Mouse (Mus musculus) kidney, embryonic 14.5 days (tissue): ENCODE data around the gene Slc2a10. TPM values are rescaled to one million over a fixed set of nuclear protein-coding genes. Genes with fewer than 3 reads are reported as not detected.

Experiments used
- ATAC-seq: fragments of 200-750 bp; cut with Nextera tagmentation; 2 replicates; pipeline ENCODE4 v1.8.0; 2017; ENCODE audit warnings: moderate number of reproducible peaks, mild to moderate bottlenecking, moderate TSS enrichment, moderate library complexity; ENCODE audit not compliant: low FRiP score, low TSS enrichment
- H3K27ac ChIP-seq: fragments of 300-500 bp; sonication (generic); 2 replicates; pipeline ENCODE4 v1.5.1; 2014; ENCODE audit warnings: low read depth, mild to moderate bottlenecking, low read length, moderate library complexity, mixed read lengths
- H3K27me3 ChIP-seq: fragments of 300-500 bp; sonication (generic); 2 replicates; pipeline ENCODE4 v1.6.1; 2014; ENCODE audit warnings: mild to moderate bottlenecking, low read length; ENCODE audit not compliant: control insufficient read depth, insufficient read depth
- H3K36me3 ChIP-seq: fragments of 300-500 bp; sonication (generic); 2 replicates; pipeline ENCODE4 v1.6.1; 2014; ENCODE audit warnings: low read length, mixed read lengths; ENCODE audit not compliant: control insufficient read depth, insufficient read depth
- H3K4me1 ChIP-seq: fragments of 300-500 bp; sonication (generic); 2 replicates; pipeline ENCODE4 v1.6.1; 2014; ENCODE audit warnings: low read length, mixed read lengths; ENCODE audit not compliant: control insufficient read depth, insufficient read depth
- H3K4me2 ChIP-seq: fragments of 300-500 bp; sonication (generic); replicated peaks from 2 replicates; pipeline ENCODE4 v1.6.1; 2014; ENCODE audit warnings: low read depth, mild to moderate bottlenecking, low read length
- H3K4me3 ChIP-seq: fragments of 300-500 bp; sonication (generic); 2 replicates; pipeline ENCODE4 v1.5.1; 2014; ENCODE audit warnings: mild to moderate bottlenecking, low read length
- H3K9ac ChIP-seq: fragments of 300-500 bp; sonication (generic); 2 replicates; pipeline ENCODE4 v1.6.1; 2014; ENCODE audit warnings: low read depth, mild to moderate bottlenecking, low read length, moderate library complexity
- H3K9me3 ChIP-seq: fragments of 300-500 bp; sonication (generic); 2 replicates; pipeline ENCODE4 v1.6.1; 2016; ENCODE audit warnings: low read length; ENCODE audit not compliant: control insufficient read depth
- WGBS: fragments of 180-500 bp; shearing (Covaris S2); extraction: QIAGEN DNeasy Blood & Tissue Kit; methylation state at CpG from one replicate; pipeline ENCODE4 v1.1.7; 2014; 5-methylcytosine and 5-hydroxymethylcytosine counted together
- polyA plus RNA-seq: library from polyadenylated mRNA; unstranded; fragments of >200 nt; fragmentation: Nextera tagmentation; extraction: Ambion mirVana; gene quantifications from 2 replicates; pipeline ENCODE4 v1.2.1, GENCODE M21; 2014

Gene Slc2a10
- 3.0 and 6.9 TPM in 2 replicates for polyA plus RNA-seq

DNA sequence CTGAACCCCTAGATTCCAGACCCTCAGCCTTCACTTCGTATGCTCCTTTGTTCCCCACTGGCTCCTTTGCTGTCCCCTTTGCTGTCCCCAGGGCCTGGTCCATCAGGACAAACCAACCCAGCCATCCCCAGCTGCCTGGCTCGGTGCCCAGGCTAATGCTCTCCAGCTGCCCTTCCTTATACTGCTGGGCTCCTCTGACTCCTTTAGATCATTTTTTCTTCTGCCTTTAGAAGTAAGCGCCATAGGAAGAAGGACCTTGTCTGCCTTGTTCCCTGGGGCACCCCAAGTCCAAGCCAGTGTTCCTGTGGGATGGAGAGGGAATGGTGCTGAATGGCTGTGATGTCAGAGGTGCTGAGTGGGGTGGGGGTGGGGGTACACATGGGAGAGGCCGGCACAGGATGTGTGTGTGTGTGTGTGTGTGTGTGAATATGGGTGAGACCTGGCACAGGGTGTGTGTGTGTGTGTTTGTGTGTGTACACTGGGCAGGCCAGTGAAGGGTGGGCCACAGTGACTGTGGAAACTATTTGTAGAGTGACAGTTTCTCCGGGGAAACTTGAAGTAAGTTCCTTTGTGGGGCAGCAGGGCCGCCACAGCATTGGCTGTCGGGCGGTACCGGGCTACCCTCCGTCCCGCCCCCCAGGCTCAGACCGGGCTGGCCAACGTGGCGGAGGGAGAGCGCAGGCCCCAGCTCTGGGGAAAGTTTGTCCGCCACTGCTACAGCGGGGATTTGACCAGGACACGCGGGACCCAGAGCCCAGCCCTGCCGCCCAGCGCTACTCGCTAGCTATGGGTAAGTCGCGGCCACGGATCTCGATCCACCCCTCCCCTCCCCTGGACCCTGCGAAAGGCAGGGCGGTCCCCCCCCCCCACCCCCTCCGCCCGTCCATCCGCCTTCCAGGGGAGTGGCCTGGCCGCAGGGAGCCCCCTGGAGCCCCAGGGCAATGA is at the start of gene Slc2a10:
TSS of gene Slc2a10 (plus strand) at position 529 of the 945 bp plus-strand sequence.
- peak; percentile 80 for ATAC-seq
- no peaks in the 10 kb centered on the region for H3K9me3 ChIP-seq
- H3K4me1 ChIP-seq = no peaks in the 10 kb centered on the region
- WGBS = 6% methylated on average over 29 of the region's 32 CpGs
- peak within 1 kb of the TSS; percentile 46 for H3K4me3 ChIP-seq
- H3K9ac ChIP-seq = peak within 1 kb of the TSS; percentile 64
- H3K27me3 ChIP-seq = no peaks in the 10 kb centered on the region
- no peaks in the 10 kb centered on the region for H3K36me3 ChIP-seq
- peak within 1 kb of the TSS; percentile 79 for H3K4me2 ChIP-seq
- 0 out of 2 replicates have a peak within 1 kb of the TSS, but pooled peaks have one; percentile 13 for H3K27ac ChIP-seq

DNA sequence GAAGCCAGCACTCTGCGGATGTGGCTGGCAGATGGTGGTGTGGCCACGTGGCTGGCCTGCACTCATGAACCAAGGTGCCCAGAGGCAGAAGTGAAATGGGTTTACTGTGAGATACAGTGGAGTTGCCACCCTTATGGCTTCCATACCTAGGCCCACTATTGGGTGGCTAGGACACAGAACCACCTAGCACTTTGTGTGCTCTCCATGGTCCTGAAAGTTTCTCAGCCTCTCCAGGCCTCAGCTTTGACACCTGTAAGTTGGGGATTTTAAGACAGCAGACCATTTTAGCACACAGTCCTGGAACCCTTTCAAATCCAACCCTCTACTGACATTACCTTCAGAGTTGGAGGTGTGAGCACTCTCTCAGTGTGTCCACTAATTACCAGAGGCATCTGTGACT is 46.9 kb upstream of the Slc2a10 start:
- ATAC-seq = no peak
- Histone ChIP-seq H3K4me2 (no peak overlapping the region), H3K4me3 (no peak overlapping the region), H3K9me3 (no peaks in the 10 kb centered on the region), H3K9ac (no peak overlapping the region), H3K27ac (no peak overlapping the region), H3K36me3 (no peaks in the 10 kb centered on the region), H3K4me1 (no peaks in the 10 kb centered on the region), H3K27me3 (no peaks in the 10 kb centered on the region)
- 53% methylated on average over 2 of the region's 2 CpGs for WGBS

DNA sequence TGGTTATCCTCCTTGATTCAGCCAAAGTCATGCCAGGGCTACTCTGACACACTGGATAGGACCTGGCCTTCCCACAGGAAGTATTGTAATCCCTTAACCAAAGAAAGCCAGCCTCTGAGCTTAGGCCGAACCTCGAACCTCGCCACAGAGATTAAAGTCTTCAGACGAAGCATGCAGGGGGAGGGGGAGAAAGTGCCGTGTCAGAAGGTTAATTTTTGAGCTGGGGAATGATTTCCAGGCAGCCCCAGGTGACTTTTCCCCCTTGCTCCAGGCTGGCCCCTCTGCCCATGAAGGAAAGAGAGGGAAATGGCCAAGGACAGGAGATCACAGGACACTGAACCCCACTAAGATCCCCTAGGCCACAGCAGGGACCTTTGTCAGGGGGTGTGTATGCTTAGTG is 45.4 kb upstream of the Slc2a10 start:
- no peak for ATAC-seq
- H3K36me3 ChIP-seq = no peaks in the 10 kb centered on the region
- 73% methylated on average over 5 of the region's 5 CpGs for WGBS
- no peaks in the 10 kb centered on the region for H3K27me3 ChIP-seq
- H3K9me3 ChIP-seq = no peaks in the 10 kb centered on the region
- H3K4me2 ChIP-seq = no peak overlapping the region
- H3K9ac ChIP-seq = no peak overlapping the region
- H3K4me3 ChIP-seq = no peak overlapping the region
- H3K4me1 ChIP-seq = no peaks in the 10 kb centered on the region
- H3K27ac ChIP-seq = no peak overlapping the region

DNA sequence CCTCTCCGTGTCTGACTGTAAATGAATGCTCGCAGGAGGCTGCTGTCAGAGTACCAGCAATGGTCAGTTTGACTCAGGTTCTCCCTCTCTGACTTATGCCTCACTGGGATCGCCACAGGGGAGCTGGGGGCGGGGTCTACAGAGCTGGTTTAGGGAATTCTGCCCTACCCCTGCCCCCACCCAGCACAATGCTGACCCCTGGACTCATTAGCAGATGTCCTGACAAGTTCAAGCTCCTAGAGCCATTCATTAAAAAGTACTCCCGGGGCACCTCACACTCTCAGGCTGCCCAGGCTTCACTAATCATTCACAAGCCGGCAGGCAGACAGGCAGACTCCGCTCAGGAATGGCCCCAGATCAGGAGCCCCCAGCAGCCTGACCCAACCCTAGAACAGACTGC is 43.9 kb upstream of the Slc2a10 start:
- WGBS = 20% methylated on average over 7 of the region's 7 CpGs
- Histone ChIP-seq H3K4me1 (no peaks in the 10 kb centered on the region), H3K27me3 (no peaks in the 10 kb centered on the region), H3K4me3 (no peak overlapping the region), H3K27ac (no peak overlapping the region), H3K4me2 (no peak overlapping the region), H3K36me3 (no peaks in the 10 kb centered on the region), H3K9me3 (no peaks in the 10 kb centered on the region), H3K9ac (no peak overlapping the region)
- no peak; the same call in 1 of the 2 replicates for ATAC-seq

DNA sequence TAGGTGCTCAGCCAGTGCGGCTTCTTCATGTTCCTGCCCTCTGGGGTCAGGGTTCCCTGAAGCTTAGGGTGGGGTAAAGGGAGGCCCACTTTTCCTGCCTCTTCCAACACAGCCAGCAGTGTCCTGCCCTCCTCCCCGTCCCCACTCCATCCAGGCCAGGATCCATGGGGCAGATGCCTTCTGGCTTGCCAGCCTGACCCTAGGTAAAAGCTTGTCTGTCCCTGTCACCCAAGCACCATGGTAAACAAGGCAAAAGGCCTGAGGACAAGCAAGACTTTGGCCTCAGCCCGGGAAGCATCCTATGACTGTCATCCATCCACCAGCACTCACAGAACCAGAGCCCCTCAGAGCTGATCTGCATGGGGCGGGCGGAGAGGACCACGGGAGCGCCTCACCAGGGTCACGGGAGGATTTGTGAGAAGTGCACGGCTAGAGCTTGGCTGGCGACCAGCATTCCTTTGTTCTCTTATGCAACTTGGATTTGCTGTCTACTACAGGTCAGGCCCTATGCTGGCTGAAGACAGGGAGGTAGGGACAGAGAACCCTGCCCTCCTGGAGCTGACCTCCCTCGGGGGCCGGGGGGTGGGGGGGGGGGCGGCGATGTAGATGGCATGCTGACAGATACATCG is 35.6 kb upstream of the Slc2a10 start:
- H3K27ac ChIP-seq = no peak overlapping the region
- H3K27me3 ChIP-seq = peaks cover 17% of the 10 kb centered on the region
- H3K9me3 ChIP-seq = no peaks in the 10 kb centered on the region
- WGBS = 56% methylated on average over 15 of the region's 15 CpGs
- H3K4me1 ChIP-seq = 0 out of 2 replicates have a peak, but pooled peaks cover under 1% of the 10 kb centered on the region
- no peak overlapping the region for H3K4me2 ChIP-seq
- H3K36me3 ChIP-seq = no peaks in the 10 kb centered on the region
- H3K4me3 ChIP-seq = no peak overlapping the region
- no peak overlapping the region for H3K9ac ChIP-seq
- ATAC-seq = no peak; the same call in 1 of the 2 replicates

DNA sequence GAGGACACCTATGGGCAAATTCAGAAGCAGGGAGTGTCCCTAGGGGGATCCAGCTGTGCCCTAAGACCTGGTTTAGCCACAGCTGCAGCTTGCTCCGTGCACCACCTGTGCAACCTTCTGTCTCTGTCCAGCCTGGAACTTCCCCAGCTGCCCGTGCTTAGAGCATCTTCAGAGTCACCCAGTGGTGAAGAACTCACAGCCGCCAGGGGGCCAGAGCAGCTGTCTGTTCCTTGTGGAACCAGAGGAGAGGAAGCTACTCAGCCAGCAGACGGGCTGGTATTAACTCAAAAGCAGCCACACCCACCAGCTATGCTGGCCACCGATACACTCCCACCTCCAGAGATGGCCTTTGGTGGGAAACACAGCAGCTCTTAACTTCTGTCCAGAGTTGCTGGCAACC is 33.4 kb upstream of the Slc2a10 start:
- H3K4me3 ChIP-seq = no peak overlapping the region
- H3K9ac ChIP-seq = no peak overlapping the region
- WGBS = 17% methylated on average over 5 of the region's 5 CpGs

DNA sequence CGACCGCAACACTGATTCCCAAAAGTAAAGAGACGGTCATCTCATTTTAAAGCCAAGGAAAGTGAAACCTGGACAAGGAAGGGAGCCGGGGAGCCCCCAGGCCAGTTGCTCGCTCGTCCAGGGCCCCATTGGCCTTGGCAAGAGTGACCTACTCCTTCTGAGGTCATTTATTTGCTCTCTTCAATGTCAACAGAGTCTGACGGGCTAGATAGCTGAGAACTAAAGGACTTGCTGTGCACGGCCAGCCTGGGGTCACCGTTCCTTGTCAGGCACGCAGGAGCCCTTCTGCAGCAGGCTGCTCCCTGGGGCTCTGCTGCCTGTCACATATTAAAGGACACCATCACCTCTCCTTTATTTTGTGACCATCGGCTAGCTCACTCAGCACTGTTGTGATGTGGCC is 31.6 kb upstream of the Slc2a10 start:
- Histone ChIP-seq H3K36me3 (no peaks in the 10 kb centered on the region), H3K4me2 (no peak overlapping the region), H3K27me3 (peaks cover 23% of the 10 kb centered on the region), H3K9me3 (no peaks in the 10 kb centered on the region), H3K4me3 (no peak overlapping the region), H3K27ac (no peak overlapping the region), H3K9ac (no peak overlapping the region), H3K4me1 (0 out of 2 replicates have a peak, but pooled peaks cover 5% of the 10 kb centered on the region)
- WGBS = 66% methylated on average over 11 of the region's 11 CpGs
- no peak for ATAC-seq

More for the DNA sequence above, 33.4 kb upstream of the Slc2a10 start:
- Histone ChIP-seq H3K27ac (no peak overlapping the region), H3K36me3 (no peaks in the 10 kb centered on the region), H3K4me2 (no peak overlapping the region), H3K4me1 (0 out of 2 replicates have a peak, but pooled peaks cover 5% of the 10 kb centered on the region), H3K27me3 (peaks cover 23% of the 10 kb centered on the region), H3K9me3 (no peaks in the 10 kb centered on the region)
- 0 out of 2 replicates have a peak, but pooled peaks have one; percentile 43 for ATAC-seq

DNA sequence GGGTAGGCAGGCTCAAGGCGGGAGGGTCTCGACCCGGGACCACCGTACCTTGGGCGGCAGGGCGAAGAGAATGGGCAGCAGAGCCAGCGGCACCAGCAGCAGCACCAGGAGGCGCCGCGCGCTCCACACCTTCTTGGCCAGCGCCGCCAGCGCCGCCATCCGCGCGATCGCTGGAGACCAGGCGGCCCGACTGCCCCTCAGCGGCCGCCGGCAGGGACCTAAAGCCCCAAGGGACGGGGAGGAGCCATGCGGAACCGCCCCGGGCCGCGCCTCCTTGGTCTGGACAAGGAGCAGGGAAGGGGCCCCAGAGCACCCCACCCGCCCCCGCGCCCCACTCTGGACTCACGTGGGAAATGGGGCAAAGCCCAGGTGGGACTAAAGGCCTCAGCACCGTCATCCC is 30.6 kb upstream of the Slc2a10 start, which contains the start of gene Slc13a3:
TSS of gene Slc13a3 (minus strand) at position 228 of the 400 bp plus-strand sequence.
- no peak within 1 kb of the TSS; the same call in 1 of the 2 replicates for H3K9ac ChIP-seq
- no peaks in the 10 kb centered on the region for H3K36me3 ChIP-seq
- WGBS = 1% methylated on average over 28 of the region's 35 CpGs
- no peaks in the 10 kb centered on the region for H3K9me3 ChIP-seq
- no peak within 1 kb of the TSS for H3K27ac ChIP-seq
- 0 out of 2 replicates have a peak, but pooled peaks cover 5% of the 10 kb centered on the region for H3K4me1 ChIP-seq
- ATAC-seq = peak; percentile 37
- H3K4me3 ChIP-seq = peak within 1 kb of the TSS; percentile 17
- H3K4me2 ChIP-seq = peak within 1 kb of the TSS; percentile 43
- H3K27me3 ChIP-seq = peaks cover 23% of the 10 kb centered on the region
